9 mouse cellular contexts compared by ENCODE assay signal in the genomic region with DNA sequence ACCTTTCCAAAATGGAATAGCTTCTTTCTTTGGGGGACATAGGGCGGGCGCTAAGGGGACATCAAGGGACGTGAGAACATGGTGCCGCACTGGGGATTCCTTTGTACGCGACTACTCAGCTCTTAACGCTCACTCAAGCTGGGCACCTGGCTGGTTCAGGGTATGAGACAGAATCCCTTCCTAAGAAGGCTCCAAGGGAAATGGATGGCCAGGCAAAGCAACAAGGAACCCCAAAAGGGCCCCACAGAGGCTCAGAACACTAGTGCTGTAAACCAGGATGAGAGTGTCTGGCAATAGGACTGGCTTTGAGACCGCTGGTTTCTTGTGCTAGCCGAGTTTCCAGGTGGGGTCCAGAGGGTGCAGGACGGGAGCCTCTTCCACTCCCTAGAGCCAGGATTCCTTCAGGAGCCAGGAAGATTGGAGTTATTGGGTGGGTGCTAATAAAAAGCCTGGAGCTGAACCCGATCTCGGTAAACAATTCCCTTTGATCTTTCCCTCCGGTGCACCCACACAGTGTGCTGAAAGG. TPM values are rescaled to one million over a fixed set of nuclear protein-coding genes. Genes with fewer than 3 reads are reported as not detected.
DNase-seq lines count a peak whose midpoint lies in the region; ATAC-seq lines count a peak whose summit lies in the region.
"Had no signal": no experiment of that assay in that cellular context is flagged by ENCODE, and none has a peak within 500 bp of the region (broad histone marks: within the 10 kb centered on the region; RNA-seq: fewer than 3 reads in every experiment).

No protein-coding gene starts in this region.

- no peaks in the 10 kb centered on the region for H3K9me3 ChIP-seq in megakaryocyte, embryonic 14.5 days
- H3K9me3 ChIP-seq in limb, embryonic 15.5 days, result no peaks in the 10 kb centered on the region
- H3K9me3 ChIP-seq in stomach, embryonic 16.5 days (replicated peaks; ENCODE audit: control insufficient read depth, low read length), result no peaks in the 10 kb centered on the region

- peak overlapping the region; percentile 90 for H3K4me3 ChIP-seq in megakaryocyte, embryonic 14.5 days (replicated peaks)
- H3K4me3 ChIP-seq in limb, embryonic 15.5 days, result peak overlapping the region; percentile 48
- peak overlapping the region; percentile 48 for H3K4me3 ChIP-seq in stomach, embryonic 16.5 days (replicated peaks; ENCODE audit: low read length)

- peaks cover 67% of the 10 kb centered on the region for H3K27me3 ChIP-seq in megakaryocyte, embryonic 14.5 days (replicated peaks)
- no peaks in the 10 kb centered on the region; the same call in 1 of the 2 replicates for H3K27me3 ChIP-seq in limb, embryonic 15.5 days
- H3K27me3 ChIP-seq in stomach, embryonic 16.5 days (ENCODE audit: control insufficient read depth, insufficient read depth, low read length), result no peaks in the 10 kb centered on the region

- peak overlapping the region; percentile 15; the same call in 1 of the 2 replicates for H3K9ac ChIP-seq in limb, embryonic 15.5 days
- peak overlapping the region; percentile 71 for H3K9ac ChIP-seq in stomach, embryonic 16.5 days (ENCODE audit: low read length)

- H3K27ac ChIP-seq in limb, embryonic 15.5 days, result no peak overlapping the region
- no peak overlapping the region for H3K27ac ChIP-seq in stomach, embryonic 16.5 days (ENCODE audit: low read length)
- H3K27ac ChIP-seq: macrophage had no signal

- peaks cover 54% of the 10 kb centered on the region for H3K4me1 ChIP-seq in megakaryocyte, embryonic 14.5 days
- peaks cover 15% of the 10 kb centered on the region for H3K4me1 ChIP-seq in limb, embryonic 15.5 days
- H3K4me1 ChIP-seq in stomach, embryonic 16.5 days (ENCODE audit: control insufficient read depth, insufficient read depth, low read length), result peaks cover 9% of the 10 kb centered on the region

- ATAC-seq in megakaryocyte, adult 5-6 weeks (ENCODE audit: poor library complexity, severe bottlenecking), result no peak
- ATAC-seq in limb, embryonic 15.5 days (ENCODE audit: insufficient number of reproducible peaks, low FRiP score, low TSS enrichment, low read depth), result no peak
- no peak for ATAC-seq in stomach, embryonic 16.5 days (ENCODE audit: insufficient read depth, low FRiP score)

- H3K36me3 ChIP-seq in megakaryocyte, embryonic 14.5 days (replicated peaks; ENCODE audit: low read length), result peaks cover under 1% of the 10 kb centered on the region
- H3K36me3 ChIP-seq in limb, embryonic 15.5 days, result no peaks in the 10 kb centered on the region
- no peaks in the 10 kb centered on the region for H3K36me3 ChIP-seq in stomach, embryonic 16.5 days (ENCODE audit: control insufficient read depth, insufficient read depth, low read length)

- peak overlapping the region; percentile 88 for H3K4me2 ChIP-seq in limb, embryonic 15.5 days
- peak overlapping the region; percentile 68 for H3K4me2 ChIP-seq in stomach, embryonic 16.5 days (ENCODE audit: low read depth, low read length)

- DNase-seq in cerebellum, adult 9-11 months, result peak; percentile 52
- no peak for DNase-seq in cerebellum, postnatal 14 days
- no peak for DNase-seq in thymus, adult 18-20 months
- DNase-seq in layer of hippocampus, postnatal 14 days (ENCODE audit: low spot score in 2 of 2), result no peak

- 11% methylated on average over 13 of the region's 13 CpGs for WGBS in limb, embryonic 15.5 days
- WGBS in stomach, embryonic 16.5 days, result 20% methylated on average over 13 of the region's 13 CpGs

RNA-seq across cellular contexts. Expression of a gene that starts 2.1 kb away (rescaled TPM):
- polyA plus RNA-seq in megakaryocyte, embryonic 14.5 days (2012; ENCODE audit: insufficient read depth, low replicate concordance), result 1.4 and 1.8 TPM in 2 replicates
- not detected in 2 replicates for total RNA-seq in megakaryocyte, adult 5-6 weeks (2015)
- total RNA-seq in megakaryocyte, adult 5-6 weeks (2017), result not detected in 2 replicates
- polyA plus RNA-seq in limb, embryonic 15.5 days (2015; fragmentation: Nextera tagmentation; extraction: Ambion mirVana), result 4.1 and 14.1 TPM in 2 replicates
- polyA plus RNA-seq in stomach, embryonic 16.5 days (2015; fragmentation: Nextera tagmentation; extraction: Ambion mirVana), result 510 and 643 TPM in 2 replicates
- total RNA-seq in layer of hippocampus, postnatal 14 days (2021), result under 1 TPM in 1 of 2 experiments, not detected in 1; 0.53 TPM
- polyA plus RNA-seq: macrophage had no signal

RNA-seq across cellular contexts. Expression of a gene that starts 4.9 kb away (rescaled TPM):
- not detected in 2 replicates for polyA plus RNA-seq in megakaryocyte, embryonic 14.5 days (2012; ENCODE audit: insufficient read depth, low replicate concordance)
- total RNA-seq in megakaryocyte, adult 5-6 weeks (2015), result not detected in 2 replicates
- not detected in 2 replicates for total RNA-seq in megakaryocyte, adult 5-6 weeks (2017)
- not detected in 2 replicates for polyA plus RNA-seq in limb, embryonic 15.5 days (2015; fragmentation: Nextera tagmentation; extraction: Ambion mirVana)
- 64.3 and 64.4 TPM in 2 replicates for polyA plus RNA-seq in stomach, embryonic 16.5 days (2015; fragmentation: Nextera tagmentation; extraction: Ambion mirVana)
- not detected for total RNA-seq in layer of hippocampus, postnatal 14 days (2021)
- polyA plus RNA-seq: macrophage had no signal

RNA-seq across cellular contexts. Expression of a gene that starts 10.0 kb away (rescaled TPM):
- polyA plus RNA-seq in megakaryocyte, embryonic 14.5 days (2012; ENCODE audit: insufficient read depth, low replicate concordance), result not detected in 2 replicates
- total RNA-seq in megakaryocyte, adult 5-6 weeks (2015), result not detected in 2 replicates
- total RNA-seq in megakaryocyte, adult 5-6 weeks (2017), result not detected in 2 replicates
- polyA plus RNA-seq in limb, embryonic 15.5 days (2015; fragmentation: Nextera tagmentation; extraction: Ambion mirVana), result 0.24 TPM in 1 of 2 replicates, not detected in the other
- polyA plus RNA-seq in stomach, embryonic 16.5 days (2015; fragmentation: Nextera tagmentation; extraction: Ambion mirVana), result 196 and 228 TPM in 2 replicates
- not detected for total RNA-seq in layer of hippocampus, postnatal 14 days (2021)
- polyA plus RNA-seq: macrophage had no signal

RNA-seq across cellular contexts. Expression of a gene that starts 37.9 kb away (rescaled TPM):
- polyA plus RNA-seq in megakaryocyte, embryonic 14.5 days (2012; ENCODE audit: insufficient read depth, low replicate concordance), result not detected in 2 replicates
- total RNA-seq in megakaryocyte, adult 5-6 weeks (2015), result not detected in 2 replicates
- total RNA-seq in megakaryocyte, adult 5-6 weeks (2017), result 0.11 TPM in 1 of 2 replicates, not detected in the other
- polyA plus RNA-seq in limb, embryonic 15.5 days (2015; fragmentation: Nextera tagmentation; extraction: Ambion mirVana), result not detected in 2 replicates
- polyA plus RNA-seq in stomach, embryonic 16.5 days (2015; fragmentation: Nextera tagmentation; extraction: Ambion mirVana), result 0.49 TPM in 1 of 2 replicates, not detected in the other
- total RNA-seq in layer of hippocampus, postnatal 14 days (2021), result not detected
- polyA plus RNA-seq: macrophage had no signal

RNA-seq across cellular contexts. Expression of a gene that starts 42.4 kb away (rescaled TPM):
- 4.3 and 19.8 TPM in 2 replicates for polyA plus RNA-seq in megakaryocyte, embryonic 14.5 days (2012; ENCODE audit: insufficient read depth, low replicate concordance)
- total RNA-seq in megakaryocyte, adult 5-6 weeks (2015), result 23.5 and 23.8 TPM in 2 replicates
- 26.3 and 28.8 TPM in 2 replicates for total RNA-seq in megakaryocyte, adult 5-6 weeks (2017)
- polyA plus RNA-seq in limb, embryonic 15.5 days (2015; fragmentation: Nextera tagmentation; extraction: Ambion mirVana), result 56.6 and 60.0 TPM in 2 replicates
- 48.5 and 51.8 TPM in 2 replicates for polyA plus RNA-seq in stomach, embryonic 16.5 days (2015; fragmentation: Nextera tagmentation; extraction: Ambion mirVana)
- total RNA-seq in layer of hippocampus, postnatal 14 days (2021), result 10 to 100 TPM; 33.3 to 36.2 TPM

Comparison
In these comparisons a context has a peak if more than half of its experiments do, and no peak if none do; other contexts are left out.
1. RNA of a gene that starts 2.1 kb away (polyA plus RNA-seq): 510 to 643 TPM in stomach, embryonic 16.5 days; 4.1 to 14.1 TPM in limb, embryonic 15.5 days and 1.4 to 1.8 TPM in megakaryocyte, embryonic 14.5 days; every median in the first group is over 10 times any median in the second.
2. RNA of a gene that starts 4.9 kb away (polyA plus RNA-seq): 64.3 to 64.4 TPM in stomach, embryonic 16.5 days; not detected in limb, embryonic 15.5 days and not detected in megakaryocyte, embryonic 14.5 days; every median in the first group is over 10 times any median in the second.
3. RNA of a gene that starts 10.0 kb away (polyA plus RNA-seq): 196 to 228 TPM in stomach, embryonic 16.5 days; 0.24 TPM in limb, embryonic 15.5 days and not detected in megakaryocyte, embryonic 14.5 days; every median in the first group is over 100 times any median in the second.
4. Peak in every context shown above with its lines, with median percentiles within 50 percentile points of each other: H3K4me3 ChIP-seq.